Mouse (Mus musculus): ENCODE data around the gene 1810055G02Rik.

GRCm38 (mm10) chr19:3667155-3667895 lies 40.8 kb upstream of the 1810055G02Rik start:
- TF ChIP-seq TAL1 (IDR thresholded peaks at IDR 0.05; ENCODE audit: low read length) (no peak), GATA1 (IDR thresholded peaks at IDR 0.05; ENCODE audit: low read length) (no peak)
